Mouse (Mus musculus): ENCODE measurements at regions not wholly inside any gene's neighbourhood (a gene's known extent, or its start where the extent isn't known, plus 50 kb on each side); places are given as distances from the start of the nearest gene placed in this dataset.

DNA sequence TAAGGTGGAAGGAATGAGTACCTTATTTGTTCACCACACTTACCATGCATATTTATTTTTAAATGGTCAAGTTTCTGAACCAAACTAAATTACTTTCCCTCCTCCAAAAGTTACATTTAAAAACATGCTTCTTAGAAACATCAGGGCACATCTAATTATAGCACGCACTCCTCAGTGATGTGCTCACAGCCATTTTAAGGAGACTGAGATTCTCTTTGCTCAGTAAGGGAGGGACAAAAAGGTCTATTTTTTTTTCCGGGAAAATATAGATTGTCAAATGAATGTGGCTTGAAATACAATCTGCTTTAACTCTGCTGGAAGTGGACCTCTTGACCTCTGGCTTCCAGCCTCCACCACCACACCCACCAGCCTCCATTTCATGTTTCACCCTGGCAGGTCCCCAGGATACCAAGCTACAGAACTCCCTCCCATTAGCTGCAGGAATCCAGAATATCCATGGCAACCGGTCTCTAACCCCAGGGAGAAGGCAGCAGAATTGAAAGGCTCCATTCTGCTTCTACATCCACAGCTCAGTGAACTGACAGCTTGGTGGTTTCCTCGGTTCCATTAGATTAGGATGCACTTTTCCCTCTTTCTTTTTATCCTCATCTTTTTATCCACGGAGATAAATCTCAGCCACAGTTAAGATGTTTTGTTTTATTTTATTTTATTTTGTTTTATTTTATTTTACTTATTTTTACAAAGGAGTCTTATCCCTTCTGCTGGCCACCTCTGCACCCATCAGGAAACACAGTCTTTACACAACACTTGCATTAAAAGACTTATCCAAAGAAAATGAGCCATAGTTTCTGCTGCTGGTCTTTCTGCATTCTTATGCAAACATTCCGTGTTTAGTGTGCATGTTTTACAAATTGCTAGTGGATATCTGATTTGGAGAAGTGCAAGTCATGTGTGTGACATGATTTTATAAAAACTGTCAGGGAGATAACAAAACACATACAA is 152.2 kb upstream of the Prr30 start:
- TF ChIP-seq CTCF (IDR thresholded peaks at IDR 0.05; ENCODE audit: control insufficient read depth, insufficient read depth, insufficient read length): no peak
- TF ChIP-seq USF1 (IDR thresholded peaks at IDR 0.05; ENCODE audit: low read depth): no peak
- TF ChIP-seq CEBPB (IDR thresholded peaks at IDR 0.05; ENCODE audit: low read depth): no peak
- no peak for TF ChIP-seq MAX (IDR thresholded peaks at IDR 0.05)
- TF ChIP-seq MYOG (IDR thresholded peaks at IDR 0.05; ENCODE audit: control insufficient read depth, extremely low read depth, insufficient read length): no peak

Data from C2C12 (cell line).